Mouse (Mus musculus): ENCODE data around the gene Vkorc1l1.
A peak's percentile ranks its signal among the peaks of the same experiment; 100 is the strongest.

DNA sequence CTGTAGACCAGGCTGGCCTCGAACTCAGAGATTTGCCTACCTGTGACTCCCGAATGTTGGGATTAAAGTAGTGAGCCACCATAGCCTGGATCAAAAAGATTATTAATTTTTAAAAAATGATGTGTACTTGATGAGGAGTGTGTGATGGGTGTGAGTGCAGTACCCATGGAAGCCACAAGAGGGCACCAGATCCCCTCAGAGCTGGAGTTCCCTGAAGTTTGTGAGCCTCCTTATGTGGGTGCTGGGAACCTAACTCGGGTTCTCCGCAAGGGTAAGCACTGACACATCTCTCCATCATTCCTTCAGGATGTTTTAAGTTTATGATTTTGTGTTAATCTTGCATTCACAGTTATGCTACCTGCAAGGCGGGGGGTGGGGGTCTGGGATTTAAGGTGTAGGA lies 69.2 kb downstream of the Vkorc1l1 start:
- TF ChIP-seq CTCF (IDR thresholded peaks at IDR 0.05; ENCODE audit: extremely low read depth, insufficient read depth, insufficient read length, insufficient replicate concordance) (0 out of 2 replicates have a peak, but pooled peaks have one; percentile 33), POLR2A (IDR thresholded peaks at IDR 0.05; ENCODE audit: low read depth, low read length) (no peak)
